In genomic region chr4:97837724-97838123, GRCm38 (mm10) we compare ENCODE assay signal across 21 mouse cellular contexts. TPM values are rescaled to one million over a fixed set of nuclear protein-coding genes. Genes with fewer than 3 reads are reported as not detected.
A peak's percentile ranks its signal among the peaks of the same experiment; 100 is the strongest.
DNase-seq lines count a peak whose midpoint lies in the region; ATAC-seq and TF ChIP-seq lines count a peak whose summit lies in the region.
"Had no signal": no experiment of that assay in that cellular context is flagged by ENCODE, and none has a peak within 500 bp of the region (broad histone marks: within the 10 kb centered on the region; RNA-seq: fewer than 3 reads in every experiment).

No protein-coding gene starts in this region.

- TF ChIP-seq EP300 in heart, adult 2 months (IDR thresholded peaks at IDR 0.05; ENCODE audit: insufficient read depth, low read depth, low read length): no peak
- TF ChIP-seq EP300 in heart, postnatal 0 days (IDR thresholded peaks at IDR 0.05; ENCODE audit: low read depth): no peak
- TF ChIP-seq EP300 in MEL (IDR thresholded peaks at IDR 0.05; ENCODE audit: low read depth in 1 of 2, low read length in 2 of 2): no peak

- no peak overlapping the region for H3K9ac ChIP-seq in heart, embryonic 12.5 days
- H3K9ac ChIP-seq in heart, adult 2 months (ENCODE audit: low read depth, low read length): no peak overlapping the region
- H3K9ac ChIP-seq in heart, postnatal 0 days (replicated peaks; ENCODE audit: low read depth, low read length): no peak overlapping the region
- H3K9ac ChIP-seq in MEL (ENCODE audit: control insufficient read depth, low read depth, low read length, poor library complexity, severe bottlenecking): no peak overlapping the region
- H3K9ac ChIP-seq in forebrain, embryonic 16.5 days (replicated peaks; ENCODE audit: low read depth, low read length): no peak overlapping the region
- H3K9ac ChIP-seq: forebrain, embryonic 15.5 days; hindbrain, embryonic 14.5 days; intestine, embryonic 15.5 days had no signal

- no peak overlapping the region for H3K4me2 ChIP-seq in heart, embryonic 12.5 days
- H3K4me2 ChIP-seq in heart, postnatal 0 days (ENCODE audit: low read depth, low read length): no peak overlapping the region
- H3K4me2 ChIP-seq in forebrain, embryonic 16.5 days (ENCODE audit: low read length): no peak overlapping the region
- H3K4me2 ChIP-seq: forebrain, embryonic 15.5 days; hindbrain, embryonic 14.5 days; intestine, embryonic 15.5 days had no signal

- intact Hi-C loops in heart, adult 2 months (cut with DNase I): no loop called here

- peaks cover 7% of the 10 kb centered on the region for H3K79me2 ChIP-seq in heart, adult 2 months (replicated peaks; ENCODE audit: control insufficient read depth, insufficient read depth, low read length)
- H3K79me2 ChIP-seq in MEL (ENCODE audit: control insufficient read depth, insufficient read depth, low read length, poor library complexity): peaks cover 66% of the 10 kb centered on the region

- TF ChIP-seq RAD21 in MEL (IDR thresholded peaks at IDR 0.05; ENCODE audit: low read depth, low read length): no peak

- 64% methylated on average over 3 of the region's 3 CpGs for WGBS in heart, embryonic 12.5 days
- 50% methylated on average over 3 of the region's 3 CpGs for WGBS in heart, adult 2 months
- WGBS in heart, postnatal 0 days: 59% methylated on average over 3 of the region's 3 CpGs
- 87% methylated on average over 3 of the region's 3 CpGs for WGBS in heart, embryonic 10.5 days
- WGBS in forebrain, embryonic 16.5 days: 88% methylated on average over 3 of the region's 3 CpGs
- WGBS in thymus, adult 2 months: 25% methylated on average over 3 of the region's 3 CpGs

- H3K36me3 ChIP-seq in heart, embryonic 12.5 days: peaks cover 5% of the 10 kb centered on the region
- H3K36me3 ChIP-seq in heart, adult 2 months (ENCODE audit: control insufficient read depth, insufficient read depth, low read length): peaks cover 38% of the 10 kb centered on the region
- H3K36me3 ChIP-seq in heart, postnatal 0 days (replicated peaks; ENCODE audit: control insufficient read depth, insufficient read depth, low read length): no peaks in the 10 kb centered on the region
- no peaks in the 10 kb centered on the region for H3K36me3 ChIP-seq in heart, embryonic 10.5 days
- H3K36me3 ChIP-seq in MEL (ENCODE audit: control insufficient read depth in 1 of 2, insufficient read depth in 2 of 2, low read length in 2 of 2): peaks cover 23 to 59% of the 10 kb centered on the region in 2 experiments
- no peaks in the 10 kb centered on the region for H3K36me3 ChIP-seq in forebrain, embryonic 16.5 days (ENCODE audit: control insufficient read depth, insufficient read depth)
- no peaks in the 10 kb centered on the region for H3K36me3 ChIP-seq in thymus, adult 2 months (ENCODE audit: control insufficient read depth, insufficient read depth, low read length)
- H3K36me3 ChIP-seq: forebrain, embryonic 15.5 days; intestine, embryonic 15.5 days had no signal

- no peak for DNase-seq in heart, adult 2 months
- no peak for DNase-seq in heart, postnatal 0 days (ENCODE audit: low spot score)
- DNase-seq in heart, embryonic 10.5 days (ENCODE audit: low spot score): no peak
- DNase-seq in 416B (ENCODE audit: low read depth) (peak; percentile 21), MEL (ENCODE audit: low read depth, low spot score) (peak; percentile 53)
- DNase-seq in thymus, adult 2 months: no peak
- DNase-seq: adrenal gland, postnatal 10 days; B cell, adult 2 months; cerebellum, adult 11 months; cerebellum, adult 8-10 months; cerebellum, postnatal 36 days; gastrocnemius, postnatal 14 days; kidney, adult 18-20 months had no signal

- ATAC-seq in heart, embryonic 12.5 days (ENCODE audit: insufficient number of reproducible peaks, low FRiP score): no peak
- no peak for ATAC-seq in heart, postnatal 0 days (ENCODE audit: insufficient read depth, low read depth)
- no peak for ATAC-seq in forebrain, embryonic 16.5 days
- ATAC-seq: CD4-positive, CD25-positive, alpha-beta regulatory T cell, adult 4 months; forebrain, embryonic 15.5 days; intestine, embryonic 15.5 days had no signal

- no peaks in the 10 kb centered on the region for H3K27me3 ChIP-seq in heart, embryonic 12.5 days (replicated peaks)
- H3K27me3 ChIP-seq in heart, adult 2 months (ENCODE audit: control insufficient read depth, insufficient read depth, low read length): no peaks in the 10 kb centered on the region
- H3K27me3 ChIP-seq in heart, postnatal 0 days (ENCODE audit: control insufficient read depth, insufficient read depth, low read length): no peaks in the 10 kb centered on the region
- no peaks in the 10 kb centered on the region for H3K27me3 ChIP-seq in heart, embryonic 10.5 days (ENCODE audit: insufficient read depth, poor library complexity, severe bottlenecking)
- no peaks in the 10 kb centered on the region for H3K27me3 ChIP-seq in MEL (ENCODE audit: control insufficient read depth in 1 of 2, insufficient read depth in 2 of 2, low read length in 2 of 2)
- H3K27me3 ChIP-seq in forebrain, embryonic 16.5 days (replicated peaks; ENCODE audit: control insufficient read depth, insufficient read depth, low read length): no peaks in the 10 kb centered on the region
- no peaks in the 10 kb centered on the region for H3K27me3 ChIP-seq in thymus, adult 2 months (ENCODE audit: control insufficient read depth, insufficient read depth, low read length)
- H3K27me3 ChIP-seq: forebrain, embryonic 15.5 days; intestine, embryonic 15.5 days had no signal

- TF ChIP-seq CTCF in heart, adult 2 months (IDR thresholded peaks at IDR 0.05): no peak
- no peak for TF ChIP-seq CTCF in heart, postnatal 0 days (IDR thresholded peaks at IDR 0.05; ENCODE audit: low read depth)
- TF ChIP-seq CTCF in MEL (IDR thresholded peaks at IDR 0.05 in 2 of 3, conservative IDR thresholded peaks at IDR 0.05 in 1 of 3; ENCODE audit: control insufficient read depth in 1 of 3, insufficient read depth in 1 of 3, low read depth in 2 of 3, low read length in 3 of 3, poor library complexity in 1 of 3, severe bottlenecking in 1 of 3): no peak
- no peak for TF ChIP-seq CTCF in thymus, adult 2 months (IDR thresholded peaks at IDR 0.05; ENCODE audit: borderline replicate concordance, control insufficient read depth, extremely low read depth, insufficient read depth, low read length, poor library complexity)

- no peaks in the 10 kb centered on the region for H3K9me3 ChIP-seq in heart, embryonic 12.5 days (replicated peaks)
- H3K9me3 ChIP-seq in heart, postnatal 0 days (replicated peaks; ENCODE audit: control insufficient read depth, low read length): no peaks in the 10 kb centered on the region
- H3K9me3 ChIP-seq in heart, embryonic 10.5 days: no peaks in the 10 kb centered on the region
- H3K9me3 ChIP-seq in MEL (replicated peaks; ENCODE audit: insufficient read depth, low read length): no peaks in the 10 kb centered on the region
- H3K9me3 ChIP-seq in forebrain, embryonic 16.5 days (ENCODE audit: control insufficient read depth, low read length): no peaks in the 10 kb centered on the region
- H3K9me3 ChIP-seq: forebrain, embryonic 15.5 days; intestine, embryonic 15.5 days had no signal

- H3K4me3 ChIP-seq in heart, embryonic 12.5 days: no peak overlapping the region
- H3K4me3 ChIP-seq in heart, adult 2 months: no peak overlapping the region
- H3K4me3 ChIP-seq in heart, postnatal 0 days (ENCODE audit: low read depth, low read length): no peak overlapping the region
- H3K4me3 ChIP-seq in heart, embryonic 10.5 days: no peak overlapping the region
- no peak overlapping the region for H3K4me3 ChIP-seq in MEL (ENCODE audit: control insufficient read depth in 1 of 2, insufficient read depth in 1 of 2, low read depth in 2 of 2, low read length in 2 of 2)
- H3K4me3 ChIP-seq in forebrain, embryonic 16.5 days (replicated peaks; ENCODE audit: low read length): no peak overlapping the region
- H3K4me3 ChIP-seq in thymus, adult 2 months (ENCODE audit: control insufficient read depth, insufficient read depth, low read length): no peak overlapping the region
- H3K4me3 ChIP-seq: forebrain, embryonic 15.5 days; intestine, embryonic 15.5 days had no signal

- peaks cover 80% of the 10 kb centered on the region for H3K4me1 ChIP-seq in heart, embryonic 12.5 days (replicated peaks)
- peaks cover 26% of the 10 kb centered on the region for H3K4me1 ChIP-seq in heart, adult 2 months (ENCODE audit: control insufficient read depth, insufficient read depth, low read length)
- H3K4me1 ChIP-seq in heart, postnatal 0 days (ENCODE audit: control insufficient read depth, insufficient read depth): peaks cover 56% of the 10 kb centered on the region
- peaks cover 45% of the 10 kb centered on the region for H3K4me1 ChIP-seq in heart, embryonic 10.5 days
- H3K4me1 ChIP-seq in MEL (ENCODE audit: control insufficient read depth in 1 of 2, insufficient read depth in 2 of 2, low read length in 2 of 2): peaks cover 25 to 30% of the 10 kb centered on the region in 2 experiments
- peaks cover 36% of the 10 kb centered on the region for H3K4me1 ChIP-seq in forebrain, embryonic 16.5 days (replicated peaks; ENCODE audit: control insufficient read depth, insufficient read depth, low read length)
- no peaks in the 10 kb centered on the region for H3K4me1 ChIP-seq in thymus, adult 2 months (replicated peaks; ENCODE audit: control insufficient read depth, insufficient read depth, low read length)

- H3K27ac ChIP-seq in heart, embryonic 12.5 days (ENCODE audit: poor library complexity, severe bottlenecking): 0 out of 2 replicates have a peak overlapping the region, but pooled peaks have one; percentile 92
- no peak overlapping the region for H3K27ac ChIP-seq in heart, adult 2 months
- peak overlapping the region; percentile 85; the same call in 1 of the 2 replicates for H3K27ac ChIP-seq in heart, postnatal 0 days (ENCODE audit: low read depth)
- H3K27ac ChIP-seq in heart, embryonic 10.5 days: no peak overlapping the region
- H3K27ac ChIP-seq in MEL (ENCODE audit: control insufficient read depth, low read depth, low read length): no peak overlapping the region
- no peak overlapping the region for H3K27ac ChIP-seq in forebrain, embryonic 16.5 days (ENCODE audit: low read length)
- H3K27ac ChIP-seq in thymus, adult 2 months (ENCODE audit: control insufficient read depth, insufficient read depth, low read length): no peak overlapping the region
- H3K27ac ChIP-seq: forebrain, embryonic 15.5 days; hindbrain, embryonic 14.5 days; intestine, embryonic 15.5 days had no signal

- TF ChIP-seq POLR2A in heart, adult 2 months (IDR thresholded peaks at IDR 0.05; ENCODE audit: insufficient read depth, low read depth, low read length): no peak
- no peak for TF ChIP-seq POLR2A in MEL (IDR thresholded peaks at IDR 0.05; ENCODE audit: control insufficient read depth in 1 of 2, insufficient read depth in 1 of 2, low read depth in 1 of 2, low read length in 2 of 2, poor library complexity in 1 of 2)
- TF ChIP-seq POLR2A in thymus, adult 2 months (IDR thresholded peaks at IDR 0.05; ENCODE audit: control insufficient read depth, extremely low read depth, insufficient read depth, low read length, poor library complexity): no peak

RNA-seq across cellular contexts. Expression of gene E130114P18Rik, which starts 59.8 kb away (rescaled TPM):
- 0.50 and 0.74 TPM in 2 replicates for polyA plus RNA-seq in heart, embryonic 12.5 days (2016; fragmentation: Nextera tagmentation; extraction: Ambion mirVana)
- not detected for total RNA-seq in heart, adult 2 months (2021)
- polyA plus RNA-seq in heart, adult 2 months (2012; rRNA removed): 0.15 TPM in 1 of 2 replicates, not detected in the other
- not detected in 2 replicates for total RNA-seq in heart, postnatal 0 days (2014; rRNA removed; ENCODE audit: low replicate concordance)
- polyA plus RNA-seq in heart, postnatal 0 days (2015; fragmentation: Nextera tagmentation; extraction: Ambion mirVana): 0.45 and 0.52 TPM in 2 replicates
- polyA plus RNA-seq in heart, embryonic 10.5 days (2016; fragmentation: Nextera tagmentation; extraction: Ambion mirVana): 0.33 and 1.1 TPM in 2 replicates
- total RNA-seq in MEL (2012; rRNA removed): not detected in 2 replicates
- polyA plus RNA-seq in MEL (2012; ENCODE audit: insufficient read depth in 1 of 2, insufficient read length in 2 of 2, low read depth in 1 of 2, low replicate concordance in 2 of 2, missing spikeins in 1 of 2): not detected
- 31.0 and 34.5 TPM in 2 replicates for polyA plus RNA-seq in forebrain, embryonic 16.5 days (2015; fragmentation: Nextera tagmentation; extraction: Ambion mirVana)
- 0.09 TPM in 1 of 2 replicates, not detected in the other for polyA plus RNA-seq in thymus, adult 2 months (2012; rRNA removed)
- total RNA-seq: heart, postnatal 25 days had no signal
- polyA plus RNA-seq: CD4-positive, CD25-positive, alpha-beta regulatory T cell, adult 4 months; G1E had no signal

Comparison
In these comparisons a context has a peak if more than half of its experiments do, and no peak if none do; other contexts are left out.
1. H3K27ac ChIP-seq: peak in heart, embryonic 12.5 days (single experiment) and heart, postnatal 0 days (single experiment); none in heart, adult 2 months (single experiment), heart, embryonic 10.5 days (single experiment), MEL (single experiment), forebrain, embryonic 16.5 days (single experiment) and thymus, adult 2 months (single experiment).
2. DNase-seq: peak in 416B (single experiment) and MEL (single experiment); none in heart, adult 2 months (0 of 2), heart, postnatal 0 days (single experiment), heart, embryonic 10.5 days (single experiment) and thymus, adult 2 months (single experiment).
3. RNA of gene E130114P18Rik, which starts 59.8 kb away (polyA plus RNA-seq): 31.0 to 34.5 TPM in forebrain, embryonic 16.5 days; 0.33 to 1.1 TPM in heart, embryonic 10.5 days, 0.50 to 0.74 TPM in heart, embryonic 12.5 days, 0.45 to 0.52 TPM in heart, postnatal 0 days, 0.09 TPM in thymus, adult 2 months, 0.15 TPM in heart, adult 2 months and not detected in MEL; every median in the first group is over 10 times any median in the second.